Mouse (Mus musculus): Measurements from ENCODE around the gene Rnase10.
"Not testable (repeated sequence)": the region's sequence is repeated elsewhere in the genome, so short reads cannot be mapped to it uniquely, and the experiment has no call there.

Rnase10 gene

GRCm38 (mm10) chr14:51014724-51015123, 7.2 kb downstream of the Rnase10 start:
- not testable (repeated sequence) for DNase-seq (ENCODE audit: low read depth)

GRCm38 (mm10) chr14:51015780-51016179, 8.2 kb downstream of the Rnase10 start:
- DNase-seq (ENCODE audit: low read depth) = no peak

- no peak for DNase-seq (ENCODE audit: low read depth)
Observed at GRCm38 (mm10) chr14:51017256-51017655, 9.7 kb downstream of the Rnase10 start.

- DNase-seq (ENCODE audit: low read depth) = no peak
Observed at GRCm38 (mm10) chr14:51023457-51023856, 15.9 kb downstream of the Rnase10 start.

- no peak for DNase-seq (ENCODE audit: low read depth)
Observed at GRCm38 (mm10) chr14:51024820-51025219, 17.3 kb downstream of the Rnase10 start.

- peak; percentile 90 for DNase-seq (ENCODE audit: low read depth)
Observed at GRCm38 (mm10) chr14:51026391-51027133, 19.0 kb downstream of the Rnase10 start.

- no peak for DNase-seq (ENCODE audit: low read depth)
Observed at GRCm38 (mm10) chr14:51027387-51028155, 20.0 kb downstream of the Rnase10 start.

GRCm38 (mm10) chr14:51035206-51035605, 27.7 kb downstream of the Rnase10 start:
- no peak for DNase-seq (ENCODE audit: low read depth)

- no peak for DNase-seq (ENCODE audit: low read depth)
Observed at GRCm38 (mm10) chr14:51036214-51036613, 28.7 kb downstream of the Rnase10 start.

- DNase-seq (ENCODE audit: low read depth) = no peak
Observed at GRCm38 (mm10) chr14:51041769-51042168, 34.2 kb downstream of the Rnase10 start, which contains the start of gene Rnase9. Rnase9 (minus strand) TSS chr14:51041869.

GRCm38 (mm10) chr14:51047846-51048245, 40.3 kb downstream of the Rnase10 start:
- no peak for DNase-seq (ENCODE audit: low read depth)

- no peak for DNase-seq (ENCODE audit: low read depth)
Observed at GRCm38 (mm10) chr14:51050063-51050462, 42.5 kb downstream of the Rnase10 start, which contains the start of gene Rnase11. Rnase11 (minus strand) TSS chr14:51050163.

- no peak for DNase-seq (ENCODE audit: low read depth)
Observed at GRCm38 (mm10) chr14:51051941-51052340, 44.4 kb downstream of the Rnase10 start.

GRCm38 (mm10) chr14:51053176-51053575, 45.6 kb downstream of the Rnase10 start:
- DNase-seq (ENCODE audit: low read depth) = no peak

GRCm38 (mm10) chr14:51054243-51055237, 47.0 kb downstream of the Rnase10 start:
- no peak for DNase-seq (ENCODE audit: low read depth)

GRCm38 (mm10) chr14:51057401-51057831, 49.9 kb downstream of the Rnase10 start, which contains the start of gene Rnase12:
Rnase12 (minus strand) TSS chr14:51057661.
- DNase-seq (ENCODE audit: low read depth) = peak; percentile 29

Measured in induced T-regulatory cell, adult 2 months (primary cell).